Mouse (Mus musculus) c-Kit-positive CD71-negative TER-119-negative erythroid progenitor cells, embryonic 14.5 days (primary cell): ENCODE measurements around the gene Eef1a2.
"Not testable (repeated sequence)": the region's sequence is repeated elsewhere in the genome, so short reads cannot be mapped to it uniquely, and the experiment has no call there.

ENCODE experiments used
- DNase-seq: peaks from one replicate; pipeline ENCODE4 v3.0.0-alpha.2; 2013; ENCODE audit warnings: low read depth

Eef1a2 gene

DNA sequence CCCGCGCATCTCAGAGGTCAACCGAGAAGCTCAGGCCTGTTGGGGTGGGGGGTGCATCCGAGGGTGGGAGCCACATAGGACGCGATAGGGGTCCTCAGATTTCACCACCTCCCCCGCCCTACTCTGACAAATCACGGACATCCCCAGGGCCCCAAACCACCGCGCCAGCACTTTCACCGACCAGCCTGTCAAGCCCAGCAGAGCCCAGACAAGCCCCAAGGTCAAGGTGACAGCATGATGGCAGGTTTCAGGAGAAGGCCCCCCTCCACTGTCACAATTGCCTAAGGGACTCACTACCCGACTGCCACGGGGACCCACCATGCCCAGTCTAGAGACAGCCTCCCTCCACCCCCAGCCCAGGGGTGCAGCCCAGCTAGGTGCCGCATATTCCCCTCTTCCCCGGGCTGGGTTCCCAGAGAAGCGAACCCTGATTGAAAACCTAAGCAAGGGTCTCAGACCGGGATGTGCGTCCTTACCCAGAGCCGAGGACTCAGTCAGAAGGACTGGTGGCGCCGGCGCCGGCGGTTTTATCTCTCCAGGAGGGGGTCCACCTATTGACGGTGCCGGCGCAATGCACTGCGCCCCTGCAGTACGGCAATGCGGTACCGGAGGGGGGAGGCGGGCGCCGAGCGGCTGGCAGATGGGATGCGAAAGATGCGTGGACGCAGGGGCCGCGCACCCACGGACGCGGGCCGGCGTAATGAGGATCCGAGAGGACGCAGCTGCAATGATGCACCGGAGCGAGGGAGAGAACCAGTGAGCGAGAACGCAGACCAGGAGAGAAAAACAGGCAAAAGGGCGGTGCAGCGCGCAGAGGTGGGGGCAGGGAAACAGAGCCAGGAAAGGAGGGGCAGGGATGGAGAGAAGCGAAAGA is at the start of gene Eef1a2:
Gene Eef1a2 (minus strand): TSS at position 767 of the 874 bp plus-strand sequence.
- DNase-seq: no peak

DNA sequence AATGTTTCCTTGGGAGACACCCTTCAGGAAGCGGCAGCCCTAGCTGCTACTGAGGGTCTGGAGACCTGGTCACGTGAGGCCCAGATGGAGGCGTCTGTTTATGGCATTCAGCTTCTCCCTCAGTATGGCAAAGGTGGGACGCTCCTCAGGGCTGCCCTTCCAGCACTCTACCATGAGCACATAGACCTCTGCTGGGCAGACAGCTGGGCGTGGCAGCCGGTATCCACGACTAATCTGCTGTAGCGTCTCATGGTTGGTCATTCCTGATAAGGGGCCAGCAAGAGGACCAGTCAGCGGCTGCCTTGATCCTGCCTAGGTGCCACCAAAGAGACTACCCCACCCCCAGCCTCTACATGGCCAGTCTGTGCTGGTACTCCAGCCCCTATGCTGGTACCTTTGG is 49.3 kb upstream of the Eef1a2 start:
- DNase-seq: no peak

DNA sequence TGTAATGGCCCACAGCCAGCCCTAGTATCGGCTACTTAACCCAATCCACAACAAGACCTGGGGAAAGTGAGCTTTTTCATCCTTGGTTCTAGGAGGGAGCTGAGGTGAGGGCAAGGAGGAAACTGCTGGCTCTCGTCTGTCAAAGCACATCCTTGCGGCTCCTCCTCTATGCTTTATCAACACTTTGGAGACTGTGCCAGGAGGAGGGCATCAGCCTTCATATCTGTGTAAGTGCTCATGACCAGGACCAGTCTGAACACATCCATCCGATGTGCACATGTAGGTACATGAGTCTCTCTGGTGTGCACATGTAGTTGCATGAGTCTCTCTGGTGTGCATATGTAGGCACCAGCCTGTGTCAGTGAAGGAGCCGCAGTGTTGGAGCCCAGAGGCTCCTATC is 48.9 kb upstream of the Eef1a2 start:
- DNase-seq: no peak

DNA sequence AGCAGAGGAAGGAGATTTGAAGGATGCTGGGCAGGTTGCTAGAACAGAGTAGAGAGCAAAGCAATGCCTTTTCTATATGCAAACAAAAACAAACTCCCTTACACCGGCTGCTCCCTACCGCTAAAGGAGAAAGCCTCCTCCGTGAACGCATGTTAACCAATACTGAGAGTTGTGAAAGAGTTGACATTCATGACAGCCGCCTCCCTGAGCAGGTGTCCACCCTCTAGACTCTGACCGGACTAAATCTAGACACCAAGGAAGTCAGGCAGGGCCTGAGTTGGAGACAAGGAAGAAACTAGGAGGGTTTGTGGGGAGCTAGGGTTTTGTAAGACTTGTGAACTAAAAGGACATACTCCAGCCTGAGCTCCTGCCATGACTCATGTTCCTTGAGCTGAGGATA is 46.1 kb upstream of the Eef1a2 start:
- DNase-seq: no peak

DNA sequence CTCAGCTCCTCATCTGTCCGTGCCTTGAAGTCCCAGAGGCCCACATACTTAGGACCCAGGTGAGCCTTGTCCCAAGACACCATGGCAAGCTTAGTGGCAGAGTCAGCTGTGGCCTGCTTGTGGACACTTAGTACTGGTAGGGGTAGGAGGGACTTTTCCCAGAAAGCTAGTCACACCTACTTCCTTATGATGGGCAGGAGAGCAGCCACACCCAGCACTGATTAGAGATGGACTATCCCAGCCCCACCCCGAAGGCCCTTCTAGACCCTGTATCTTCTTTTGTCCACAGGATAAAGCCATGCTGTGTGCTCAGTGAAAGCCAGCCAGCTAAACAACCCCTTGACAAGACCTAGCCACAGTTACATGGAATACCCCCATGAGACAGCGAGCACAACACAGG is 45.6 kb upstream of the Eef1a2 start, which contains the start of gene Ptk6:
Gene Ptk6 (minus strand): TSS at position 368 of the 400 bp plus-strand sequence.
- DNase-seq: no peak

DNA sequence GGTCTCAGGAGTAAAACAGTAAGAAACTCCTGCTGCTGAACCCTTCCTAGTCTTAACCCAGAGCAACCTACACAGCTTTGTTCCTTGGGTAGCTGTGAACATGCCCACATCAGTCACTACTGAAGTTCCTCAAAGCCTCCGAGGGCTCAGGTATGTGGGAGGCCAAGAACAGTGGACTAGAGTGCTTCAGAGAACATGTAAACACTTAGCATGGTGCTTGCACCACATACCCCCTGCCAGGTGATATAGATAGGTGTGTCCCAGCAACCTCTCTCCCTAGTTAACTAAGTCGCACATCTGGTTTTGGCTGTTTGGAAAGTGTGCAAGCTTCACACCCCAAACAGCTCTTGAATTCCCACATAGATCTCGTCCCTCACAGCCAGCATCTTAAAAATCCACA is 44.8 kb upstream of the Eef1a2 start:
- DNase-seq: no peak

DNA sequence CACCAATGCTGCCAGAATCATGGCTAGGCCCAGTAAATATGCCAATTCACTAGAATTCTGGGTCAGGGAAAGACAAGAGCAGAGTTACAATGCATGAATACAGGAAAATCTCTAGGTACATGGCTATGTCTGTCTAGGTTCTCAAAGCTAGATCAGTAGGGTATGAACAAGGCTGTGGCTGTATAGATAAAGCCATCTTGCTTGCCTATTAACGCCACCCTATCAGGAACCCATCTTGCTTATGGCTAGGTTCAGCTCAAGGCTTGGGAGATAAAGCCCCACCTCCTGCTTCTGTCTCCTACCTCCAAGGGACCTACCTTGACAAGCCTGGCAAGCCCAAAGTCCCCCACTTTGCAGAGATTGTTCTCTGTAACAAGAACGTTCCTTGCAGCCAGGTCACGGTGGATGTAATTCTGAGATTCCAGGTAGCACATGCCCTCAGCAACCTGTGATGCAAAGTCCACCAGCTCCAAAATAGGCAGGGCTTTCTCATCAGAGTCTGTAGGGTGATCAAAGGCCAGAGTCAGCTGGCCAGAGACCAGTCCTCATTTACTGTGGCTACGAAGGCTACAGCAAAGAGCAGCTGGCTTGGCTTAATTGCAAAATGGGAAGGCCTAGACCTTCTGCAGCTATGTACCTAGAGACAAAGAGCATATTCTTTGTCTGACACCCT is 40.0 kb upstream of the Eef1a2 start:
- no peak for DNase-seq

DNA sequence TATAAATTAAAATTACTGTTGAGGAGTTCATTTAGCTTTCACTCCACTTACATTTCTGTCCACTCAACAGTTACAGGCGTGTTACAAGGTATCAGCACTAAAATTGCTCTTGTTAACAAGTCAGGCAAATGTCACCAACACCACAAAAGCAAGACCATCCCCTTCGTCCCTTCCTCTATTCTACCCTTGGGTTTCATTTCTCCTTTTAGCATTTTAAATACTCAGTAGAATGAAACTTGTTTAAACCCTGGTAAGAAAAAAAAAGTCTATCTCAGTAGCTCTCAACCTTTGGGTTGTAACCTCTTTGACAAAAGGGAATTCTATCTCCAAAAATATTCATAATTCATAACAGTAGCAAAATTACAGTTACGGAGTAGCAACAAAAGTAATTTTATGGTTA is 36.2 kb upstream of the Eef1a2 start:
- DNase-seq: no peak

DNA sequence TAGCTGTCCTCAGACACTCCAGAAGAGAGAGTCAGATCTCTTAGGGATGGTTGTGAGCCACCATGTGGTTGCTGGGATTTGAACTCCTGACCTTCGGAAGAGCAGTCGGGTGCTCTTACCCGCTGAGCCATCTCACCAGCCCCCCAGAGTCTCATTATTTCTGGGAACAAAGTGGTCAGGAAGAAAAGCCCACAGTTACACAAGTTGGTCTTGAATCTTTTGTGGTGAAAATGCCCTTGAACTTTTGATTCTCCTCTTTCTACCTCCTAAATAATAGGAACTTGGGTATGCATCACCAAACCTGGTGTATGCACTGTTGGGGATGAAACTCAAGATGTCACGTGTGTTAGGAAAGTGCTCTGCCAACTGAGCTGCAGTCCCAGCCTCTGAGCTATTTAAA is 35.1 kb upstream of the Eef1a2 start:
- no peak for DNase-seq

DNA sequence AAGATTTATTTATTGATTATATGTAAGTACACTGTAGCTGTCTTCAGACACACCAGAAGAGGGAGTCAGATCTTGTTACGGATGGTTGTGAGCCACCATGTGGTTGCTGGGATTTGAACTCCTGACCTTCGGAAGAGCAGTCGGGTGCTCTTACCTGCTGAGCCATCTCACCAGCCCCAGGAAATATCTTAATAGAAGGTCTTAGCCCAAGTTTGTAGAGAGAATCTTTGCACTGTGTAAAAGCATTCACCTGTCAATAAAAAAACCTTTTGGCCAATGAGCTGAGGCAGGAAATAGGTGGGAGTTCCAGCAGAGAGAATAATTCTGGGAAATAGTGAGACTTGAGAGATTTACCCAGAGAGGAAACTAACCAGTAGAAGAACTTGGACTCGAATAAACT is 34.6 kb upstream of the Eef1a2 start:
- not testable (repeated sequence) for DNase-seq

DNA sequence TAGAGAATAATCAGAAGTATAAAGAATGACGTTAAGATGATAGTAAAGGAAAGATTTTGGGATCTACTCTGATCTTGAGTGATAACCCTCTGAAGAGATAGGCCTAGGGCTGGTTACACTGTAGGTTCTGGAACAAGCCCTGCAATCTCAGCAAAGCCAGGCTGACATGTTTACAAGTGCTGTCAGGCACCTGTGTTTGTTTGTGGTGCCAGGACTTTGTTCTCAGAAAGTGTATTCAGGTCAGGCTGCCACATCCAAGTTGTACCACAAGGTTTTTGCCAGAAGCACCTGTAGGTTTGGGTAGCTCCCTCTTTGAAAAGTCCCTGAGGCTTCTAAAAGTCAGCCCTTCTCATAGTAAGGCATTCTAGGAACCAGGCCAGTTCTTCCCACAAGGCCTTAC is 32.5 kb upstream of the Eef1a2 start:
- no peak for DNase-seq

DNA sequence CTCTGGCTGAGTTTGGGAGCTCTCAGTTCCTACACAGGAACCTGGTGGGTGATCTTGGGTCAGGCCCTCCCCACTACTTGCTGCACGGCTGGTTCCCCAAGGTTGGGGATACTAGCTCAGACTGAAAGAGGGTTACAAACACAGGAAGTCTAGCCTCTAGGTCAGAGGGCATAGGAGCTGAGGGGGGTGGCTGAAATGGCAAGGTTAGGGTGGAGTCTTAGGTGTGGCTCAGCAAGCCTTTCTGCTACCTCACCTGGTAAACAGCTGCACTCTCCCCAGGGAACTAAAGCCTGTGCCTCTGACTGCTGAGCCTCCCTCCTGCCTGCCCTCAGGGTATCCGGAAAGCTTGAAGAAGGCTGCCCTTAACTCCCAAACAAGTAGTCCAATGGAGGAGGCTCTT is 31.9 kb upstream of the Eef1a2 start:
- no peak for DNase-seq

DNA sequence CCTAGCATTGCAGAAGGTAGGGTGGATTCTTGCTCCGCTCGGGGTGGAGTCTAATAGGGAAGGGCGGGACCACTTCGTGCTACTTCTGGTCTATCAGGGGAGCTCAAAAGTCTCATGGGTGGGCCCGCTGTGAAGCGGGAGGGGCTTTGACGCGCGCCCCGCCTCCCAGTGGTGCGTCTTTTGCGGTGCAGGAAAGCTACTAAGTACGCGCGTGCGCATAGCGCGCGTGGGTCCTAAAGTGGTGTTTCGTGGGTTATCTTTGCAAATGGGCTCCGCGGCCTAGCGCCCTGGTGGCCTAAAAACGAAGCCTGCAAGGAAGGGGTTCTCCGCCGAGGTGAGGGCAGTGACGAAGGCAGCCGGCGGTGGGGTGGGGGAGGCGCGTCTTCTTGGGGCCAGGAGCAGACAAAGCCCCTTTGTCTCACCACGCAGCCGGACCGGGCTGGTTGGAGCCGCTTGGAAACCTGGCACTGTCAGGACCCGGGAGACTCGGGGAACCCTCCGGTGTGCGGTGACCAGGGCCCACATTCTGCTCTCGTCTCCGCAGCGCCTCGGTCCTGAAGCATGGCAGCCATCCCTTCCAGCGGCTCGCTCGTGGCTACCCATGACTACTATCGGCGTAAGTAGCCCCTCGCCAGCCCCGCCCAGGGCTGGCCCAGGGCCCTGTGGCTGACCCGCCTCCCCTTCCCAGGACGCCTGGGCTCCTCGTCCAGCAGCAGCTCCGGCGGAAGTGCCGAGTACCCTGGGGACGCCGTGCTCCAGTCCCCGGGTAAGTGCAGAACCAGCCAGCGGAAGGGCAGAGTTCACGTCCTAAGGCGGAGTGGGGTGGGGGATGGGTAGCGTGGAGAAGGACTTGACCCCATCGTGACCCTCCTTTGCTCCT is 30.5 kb upstream of the Eef1a2 start, which contains the start of gene Ppdpf:
Gene Ppdpf (plus strand): TSS at position 127 of the 880 bp plus-strand sequence.
- peak; percentile 84 for DNase-seq

DNA sequence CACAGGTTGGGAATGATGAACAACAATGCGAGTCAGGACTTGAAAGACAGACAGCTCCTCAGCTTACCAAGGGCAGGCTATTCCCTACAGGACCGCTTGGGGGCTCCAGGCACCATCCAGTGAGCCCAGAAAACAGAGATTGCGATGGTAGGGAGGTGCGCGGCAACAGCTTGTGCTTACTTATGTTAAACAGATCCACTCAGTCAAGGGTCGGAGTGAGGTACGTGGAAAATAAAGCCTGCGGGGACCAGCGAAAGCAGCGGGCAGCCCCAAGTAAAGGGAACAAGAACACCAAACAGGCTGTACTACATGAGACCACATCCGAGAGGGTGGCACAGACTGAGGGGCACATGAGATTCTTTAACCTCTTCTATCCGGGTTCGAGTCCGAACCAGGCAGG is 29.8 kb upstream of the Eef1a2 start:
- peak; percentile 81 for DNase-seq

DNA sequence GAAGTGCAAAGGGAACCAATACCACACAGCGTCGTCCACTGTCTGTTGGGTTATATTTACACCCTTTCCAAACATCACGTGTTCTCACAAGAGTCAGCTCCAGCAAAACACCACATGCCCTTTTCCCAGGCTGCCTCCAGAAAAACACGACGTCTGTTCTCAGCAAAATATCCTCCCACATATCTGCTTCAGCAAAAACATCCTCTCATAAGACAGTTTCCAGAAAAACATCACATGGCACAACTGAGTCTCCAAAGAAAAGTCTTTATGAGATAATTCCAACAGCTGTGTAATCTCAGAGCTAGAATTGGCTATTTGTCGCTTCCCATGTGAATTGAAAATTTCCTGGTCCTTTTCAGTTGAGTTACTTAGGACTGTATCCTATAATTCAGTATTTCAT is 24.1 kb upstream of the Eef1a2 start:
- DNase-seq: no peak

DNA sequence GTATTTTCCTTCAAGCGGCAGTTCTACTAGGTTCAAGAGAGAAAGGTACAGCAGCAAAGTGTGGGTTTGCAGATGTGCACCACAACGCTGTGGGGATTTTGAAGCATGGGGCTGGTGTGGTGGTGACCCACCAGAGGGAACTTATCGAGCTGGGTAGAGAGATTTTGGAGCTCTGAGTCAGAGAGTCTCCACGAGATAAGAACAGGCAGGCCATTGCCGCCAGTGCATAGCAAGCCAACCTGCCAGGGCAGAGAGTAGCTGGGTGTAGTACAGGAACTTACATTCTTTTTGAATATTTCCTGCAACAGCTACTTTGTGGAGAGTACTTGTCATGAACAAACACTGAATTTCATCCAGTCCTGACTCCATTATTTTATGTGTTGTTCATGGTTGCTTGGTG is 21.7 kb upstream of the Eef1a2 start:
- DNase-seq: no peak

DNA sequence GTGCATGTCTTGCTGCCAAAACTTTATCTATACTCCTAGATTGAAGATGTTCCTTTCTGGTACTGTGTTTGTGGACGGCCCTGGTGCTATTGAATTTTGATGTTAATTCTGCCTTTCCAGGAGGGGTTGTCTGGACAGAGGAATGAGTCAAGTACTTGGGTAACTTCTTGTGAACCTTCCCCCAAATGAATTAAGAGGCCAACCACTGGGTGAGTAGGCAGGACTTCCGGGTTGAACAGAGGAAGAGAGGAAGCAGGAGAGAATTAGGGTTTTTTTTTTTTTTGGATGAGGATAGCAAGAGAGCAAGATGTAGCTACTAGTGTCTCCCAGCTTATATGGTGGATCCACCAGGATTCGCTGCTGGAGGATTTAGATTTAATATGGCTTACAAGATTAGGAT is 21.2 kb upstream of the Eef1a2 start:
- DNase-seq: no peak

DNA sequence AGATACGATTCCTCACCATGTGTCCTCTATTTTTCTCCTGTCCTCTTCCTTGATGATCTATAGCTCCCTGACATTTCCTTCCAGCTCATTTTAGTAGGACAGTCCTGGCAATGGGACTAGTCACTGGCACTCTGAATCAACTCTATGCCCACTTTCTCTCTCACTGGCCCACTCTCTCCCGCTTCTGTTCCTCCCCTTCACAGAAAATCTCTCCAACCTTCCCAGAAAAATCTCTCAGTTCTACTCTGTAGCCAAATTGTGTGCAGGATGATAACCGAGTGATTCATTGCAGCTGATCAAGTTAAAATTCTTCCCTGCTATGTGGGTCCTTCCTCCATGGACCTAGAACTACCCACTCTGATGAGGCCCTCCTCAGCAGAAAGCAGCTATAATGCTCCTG is 17.8 kb upstream of the Eef1a2 start:
- no peak for DNase-seq

DNA sequence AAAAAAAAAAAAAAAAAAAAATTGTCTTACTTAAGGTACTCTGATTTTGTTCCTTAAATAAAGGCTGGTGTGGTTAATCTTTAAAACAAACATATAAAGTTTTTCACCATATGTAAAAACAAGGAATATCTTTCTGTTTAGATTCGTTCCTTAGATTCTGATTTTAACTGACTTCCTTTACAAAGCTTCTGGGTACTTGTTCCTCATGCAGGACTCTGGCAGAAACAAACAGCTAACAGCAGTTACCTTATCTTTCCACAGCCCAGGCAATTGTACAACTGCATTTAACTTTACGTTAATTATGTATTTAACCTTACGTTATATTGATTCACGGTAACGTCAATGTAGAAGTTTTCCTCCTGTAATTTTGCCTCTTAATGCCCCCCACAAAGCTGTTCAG is 9.7 kb upstream of the Eef1a2 start:
- DNase-seq: no peak

DNA sequence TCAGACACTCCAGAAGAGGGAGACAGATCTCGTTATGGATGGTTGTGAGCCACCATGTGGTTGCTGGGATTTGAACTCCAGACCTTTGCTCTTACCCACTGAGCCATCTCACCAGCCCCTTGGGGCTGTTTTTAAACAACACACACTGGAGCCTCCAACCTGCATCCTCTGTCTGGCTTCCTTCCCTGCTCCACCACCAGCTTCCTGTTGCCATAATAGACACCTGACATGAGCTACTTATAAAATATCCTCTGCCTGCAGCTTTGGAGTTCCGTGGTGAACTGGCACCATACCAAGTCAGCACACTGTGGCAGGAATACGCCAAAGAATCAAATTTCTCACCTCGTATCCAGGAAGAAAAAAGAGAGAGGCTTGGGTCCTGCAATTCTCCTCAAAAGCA is 4.0 kb upstream of the Eef1a2 start:
- no peak for DNase-seq

DNA sequence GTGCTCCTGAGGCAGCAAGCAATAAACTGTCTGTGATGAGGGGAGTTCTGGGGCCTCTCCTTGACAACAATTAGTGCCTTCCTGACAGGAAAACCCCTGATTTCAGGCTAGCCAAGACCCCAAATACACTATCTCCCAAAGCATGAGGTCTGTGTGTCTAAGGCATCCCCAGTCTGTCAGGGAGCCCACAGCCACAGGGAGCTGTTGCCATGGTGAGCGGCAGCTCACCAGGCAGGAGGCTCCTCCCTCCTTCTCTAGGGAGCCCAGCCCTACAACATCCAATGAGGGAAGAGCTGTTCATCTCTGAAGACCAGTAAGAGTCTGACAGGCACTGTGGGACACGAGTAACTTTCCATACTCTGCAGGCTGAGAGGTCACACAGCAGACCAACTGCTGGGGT is 3.0 kb upstream of the Eef1a2 start:
- DNase-seq: no peak

DNA sequence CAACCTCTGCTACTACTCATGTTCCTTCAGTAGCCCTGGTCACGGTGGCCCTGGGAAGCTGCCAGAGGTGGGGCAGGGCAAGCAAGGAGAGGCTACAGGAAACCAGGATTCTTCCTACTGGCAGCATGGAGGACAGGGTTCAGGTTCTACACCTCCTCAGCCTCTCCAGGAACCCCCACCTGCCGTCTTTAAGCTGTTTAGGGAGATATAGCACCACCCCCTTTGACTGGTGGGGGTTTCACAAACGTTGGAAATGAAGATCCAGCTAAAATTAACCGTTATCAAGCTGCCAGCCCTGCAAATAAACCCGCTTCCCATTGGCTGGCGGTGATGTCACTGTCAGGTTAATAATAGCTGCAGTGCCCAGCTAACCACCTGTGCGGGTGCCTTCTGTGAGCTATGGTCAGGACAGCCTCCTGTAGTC is 2.3 kb upstream of the Eef1a2 start:
- no peak for DNase-seq
